Mouse (Mus musculus): Measurements from ENCODE around the gene Cdkn2aipnl.

Cdkn2aipnl gene

DNA sequence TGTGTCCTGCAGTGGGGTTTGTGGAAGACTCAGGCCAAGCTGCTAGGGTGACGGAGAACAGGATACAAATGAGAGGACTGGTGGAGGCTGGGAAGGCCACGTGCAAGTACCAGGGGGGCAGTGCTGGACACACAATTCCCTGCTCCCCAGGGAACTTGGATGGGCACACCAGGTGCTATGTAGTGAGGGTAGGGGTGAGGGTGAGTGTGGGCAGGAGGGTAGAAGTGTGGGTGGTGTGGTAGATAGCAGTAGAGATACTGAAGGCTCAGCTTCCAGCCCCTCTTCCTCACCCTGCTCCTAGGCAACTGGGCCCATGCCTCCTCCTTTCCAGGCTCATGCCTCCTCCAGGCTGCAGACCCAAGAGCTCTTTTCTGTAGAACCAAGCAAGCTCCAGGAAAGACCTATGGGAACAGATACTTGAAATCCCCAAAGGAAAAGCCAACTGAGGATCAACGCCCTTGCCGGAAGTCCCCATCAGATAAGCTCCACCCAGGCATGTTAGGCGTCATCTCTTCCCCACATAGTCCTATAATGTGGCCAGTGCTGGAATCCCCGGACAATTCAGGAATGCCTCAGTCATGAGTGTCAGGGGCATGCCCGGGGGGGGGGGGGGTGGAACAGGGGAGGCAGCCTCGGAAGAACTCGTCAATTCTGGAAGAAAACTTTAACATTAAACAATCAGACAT lies 18.2 kb upstream of the Cdkn2aipnl start:
- no peak for DNase-seq (ENCODE audit: low spot score)

DNA sequence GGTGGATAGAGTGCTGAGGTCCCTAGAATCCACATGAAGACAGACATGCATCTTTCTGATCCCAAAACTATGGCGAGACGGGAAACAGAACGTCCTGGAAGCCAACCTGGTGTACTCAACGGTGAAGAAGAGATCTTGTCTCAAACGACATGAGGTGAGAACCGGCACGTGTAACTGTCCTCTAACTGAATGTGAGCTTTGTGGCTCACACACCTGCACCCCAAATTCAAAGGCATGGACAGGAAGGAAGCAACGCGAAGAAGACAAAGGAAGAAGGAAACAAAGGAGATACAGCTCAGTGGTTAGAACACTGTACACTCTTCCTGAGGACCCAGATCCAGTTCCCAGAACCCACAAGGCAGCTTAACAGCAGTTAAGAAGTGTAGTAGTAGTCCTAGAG lies 17.5 kb upstream of the Cdkn2aipnl start:
- peak; percentile 25 for DNase-seq (ENCODE audit: low spot score)

DNA sequence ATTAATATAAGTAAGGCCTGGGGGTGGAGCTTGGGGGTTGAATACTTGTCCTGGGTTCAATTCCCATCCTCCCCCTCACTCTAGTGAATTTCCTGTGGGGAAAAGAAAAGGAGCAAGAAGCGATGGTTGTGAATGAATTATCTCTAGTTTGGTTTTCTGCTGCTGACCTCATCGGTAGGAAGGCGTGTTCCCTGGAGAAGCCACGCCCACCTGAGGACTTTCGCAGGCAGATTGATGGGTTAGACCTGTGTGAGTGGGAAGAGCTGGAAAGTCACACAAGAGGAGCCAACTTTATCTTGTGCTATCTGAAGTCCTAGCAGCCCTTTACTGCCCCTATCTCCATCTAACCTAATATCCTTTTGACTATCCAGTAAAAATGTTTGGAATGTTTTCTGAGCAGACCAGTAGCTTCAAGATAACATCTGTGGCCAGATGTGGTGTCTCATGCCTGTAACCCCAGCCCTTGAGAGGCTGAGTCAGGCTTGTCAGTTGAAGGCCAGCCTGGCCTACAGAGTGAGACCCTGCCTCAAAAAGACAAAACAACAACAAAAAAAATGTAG lies 15.5 kb upstream of the Cdkn2aipnl start:
- no peak for DNase-seq (ENCODE audit: low spot score)

DNA sequence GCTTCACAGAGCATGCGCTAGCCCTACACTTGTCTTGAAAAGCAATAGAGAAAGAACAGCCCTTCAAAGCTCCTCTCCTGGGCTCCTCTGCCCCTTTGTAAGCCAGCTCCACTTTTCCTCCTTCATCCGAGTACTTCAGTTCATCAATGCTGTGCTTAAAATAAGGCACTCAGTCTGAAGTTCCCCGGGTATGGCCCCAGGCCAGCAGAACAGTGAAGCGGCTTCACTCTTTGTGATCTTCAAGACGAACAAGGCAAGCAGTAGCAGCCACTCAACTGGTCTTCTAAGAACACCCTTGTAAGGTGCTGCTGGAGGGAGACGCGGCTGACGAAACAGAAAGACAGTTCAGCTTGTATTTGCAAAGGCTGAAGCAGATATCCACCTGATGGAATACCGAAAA lies 11.3 kb upstream of the Cdkn2aipnl start:
- DNase-seq (ENCODE audit: low spot score), result no peak

DNA sequence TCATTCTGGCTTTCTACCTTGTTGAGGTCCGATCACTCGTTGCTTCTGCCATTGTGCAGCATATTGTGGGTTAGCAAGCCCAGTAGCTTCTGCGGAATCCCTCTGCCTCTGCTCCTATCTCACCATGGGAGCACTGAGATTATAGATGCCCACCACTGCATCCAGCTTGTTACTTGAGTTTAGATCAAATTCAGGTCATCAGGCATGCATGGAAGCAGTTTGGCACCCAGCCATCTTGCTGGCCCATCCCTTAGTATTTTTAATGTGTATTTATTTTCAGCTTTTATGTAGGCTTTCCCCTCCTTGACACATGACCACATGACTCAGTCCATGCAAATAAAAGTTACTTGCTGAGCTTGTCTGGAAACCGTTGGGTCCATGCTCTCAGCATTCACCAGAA lies 9.7 kb upstream of the Cdkn2aipnl start:
- no peak for DNase-seq (ENCODE audit: low spot score)

DNA sequence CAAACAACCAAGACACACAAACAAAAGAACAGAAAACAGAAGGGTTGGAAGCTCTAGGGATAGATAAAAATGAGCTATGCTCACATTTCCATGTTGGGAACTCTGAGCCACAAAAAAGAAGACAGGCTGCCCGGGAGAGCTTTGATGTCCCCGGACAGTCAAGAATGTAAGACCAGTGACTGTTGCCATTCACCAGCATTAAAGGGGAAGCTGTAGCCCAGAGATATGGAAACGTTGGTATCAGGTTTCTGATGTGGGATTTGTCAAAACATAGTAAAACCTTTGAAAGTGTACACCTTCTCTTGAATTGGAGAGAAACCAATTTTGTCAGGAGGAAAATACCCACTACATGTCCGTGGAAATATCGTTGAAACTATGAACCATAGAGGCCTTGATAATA lies 8.0 kb upstream of the Cdkn2aipnl start:
- DNase-seq (ENCODE audit: low spot score), result no peak

DNA sequence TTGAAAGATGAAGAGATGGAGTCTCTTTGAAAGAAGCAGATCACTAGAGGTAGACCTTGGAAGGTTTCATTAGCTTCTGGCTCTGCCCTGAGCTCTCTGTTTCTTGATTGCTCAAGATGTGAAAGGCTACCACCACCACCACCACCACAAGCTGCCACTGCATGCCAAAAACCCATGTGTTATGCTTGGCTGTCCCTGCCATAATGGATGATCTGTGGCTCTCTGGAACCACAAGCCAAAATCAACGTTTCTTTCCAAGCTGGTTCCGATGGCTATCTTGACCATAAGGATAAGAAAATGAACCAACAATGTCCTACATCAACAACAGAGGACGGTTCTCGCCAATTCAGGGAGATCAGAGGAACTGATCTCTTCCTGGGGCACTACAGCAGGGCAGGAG lies 7.4 kb upstream of the Cdkn2aipnl start:
- no peak for DNase-seq (ENCODE audit: low spot score)

DNA sequence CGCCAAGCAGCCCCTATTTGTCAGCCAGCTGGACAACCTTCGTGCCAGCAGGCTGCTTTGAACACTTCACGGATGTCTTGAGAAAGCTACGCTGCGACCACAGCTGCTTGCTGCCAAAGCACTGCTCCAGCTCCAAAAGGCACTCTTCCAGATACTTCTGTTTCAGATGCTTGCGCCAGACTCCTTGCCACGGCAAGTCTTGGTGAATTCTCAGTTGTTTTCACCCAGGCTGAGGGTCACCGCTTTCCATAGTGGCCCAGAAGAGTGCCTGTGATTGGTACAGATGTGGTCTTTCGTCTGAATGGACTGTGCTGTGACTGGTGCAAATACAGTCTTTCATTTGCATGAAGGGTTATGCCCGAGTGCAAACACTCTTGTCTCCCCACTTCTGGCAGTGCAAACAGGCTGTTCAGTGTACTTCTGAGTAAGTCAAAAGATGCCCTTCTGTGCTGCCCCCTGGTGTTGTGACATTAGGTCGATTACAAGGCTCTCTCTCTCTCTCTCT lies 6.4 kb upstream of the Cdkn2aipnl start:
- DNase-seq (ENCODE audit: low spot score), result no peak

DNA sequence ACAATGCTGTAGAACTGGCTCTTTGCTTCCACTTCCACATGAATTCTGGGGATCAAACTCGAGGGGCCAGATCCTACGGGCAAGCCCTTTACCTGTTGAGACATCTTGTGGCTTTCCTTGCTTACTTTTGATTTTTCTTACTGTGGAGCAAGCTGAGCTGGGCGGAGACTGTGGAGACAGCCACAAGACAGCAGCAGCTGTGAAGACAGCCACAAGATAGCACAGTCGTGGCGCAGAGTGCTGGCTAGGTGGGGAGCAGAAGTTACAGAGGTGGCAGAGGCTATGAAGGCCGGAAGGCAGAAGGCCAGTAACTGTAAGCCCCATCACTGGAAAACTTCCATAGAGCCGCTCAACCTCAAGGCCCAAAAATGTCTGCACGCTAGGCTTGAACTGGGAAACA lies 5.7 kb upstream of the Cdkn2aipnl start:
- no peak for DNase-seq (ENCODE audit: low spot score)

DNA sequence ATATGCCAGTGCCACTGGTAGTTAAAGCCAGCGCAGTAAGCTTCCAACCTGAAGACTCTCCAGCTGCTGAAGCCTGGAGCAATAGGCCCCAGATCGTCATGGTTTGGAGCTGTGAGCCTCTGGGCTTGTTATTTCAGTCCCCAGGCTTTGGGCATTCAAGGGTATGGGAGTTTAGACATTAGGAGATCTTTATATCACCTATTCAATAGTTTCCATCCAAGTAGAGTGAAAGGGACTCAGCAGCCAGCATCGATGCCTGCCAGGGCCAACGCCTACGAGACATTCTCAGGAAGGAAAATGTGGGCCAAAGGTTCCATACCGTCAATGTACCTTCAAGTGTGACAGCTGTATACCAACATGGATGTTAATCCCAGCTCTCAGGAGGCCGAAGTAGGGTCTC lies 5.2 kb upstream of the Cdkn2aipnl start:
- DNase-seq (ENCODE audit: low spot score), result no peak

DNA sequence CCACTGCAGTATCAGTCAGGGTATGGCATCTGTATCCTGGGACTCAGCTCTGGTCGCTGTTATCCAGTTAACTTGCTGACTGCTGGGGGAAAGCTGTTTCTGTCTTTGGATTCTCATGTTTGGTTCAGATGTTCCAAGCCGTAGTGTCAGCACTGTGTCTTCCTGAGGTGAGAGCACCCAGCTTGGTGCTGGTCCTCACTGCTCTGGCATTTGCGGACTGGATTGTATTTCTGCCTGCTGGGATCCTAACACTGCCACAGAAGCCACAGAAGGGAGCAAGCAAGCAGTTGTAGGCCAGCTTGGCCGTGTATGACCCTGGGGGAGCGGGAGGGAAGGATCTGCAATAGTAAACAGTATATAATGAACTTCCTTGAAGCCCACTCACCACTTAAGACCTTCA lies 810 bp upstream of the Cdkn2aipnl start:
- no peak for DNase-seq (ENCODE audit: low spot score)

DNA sequence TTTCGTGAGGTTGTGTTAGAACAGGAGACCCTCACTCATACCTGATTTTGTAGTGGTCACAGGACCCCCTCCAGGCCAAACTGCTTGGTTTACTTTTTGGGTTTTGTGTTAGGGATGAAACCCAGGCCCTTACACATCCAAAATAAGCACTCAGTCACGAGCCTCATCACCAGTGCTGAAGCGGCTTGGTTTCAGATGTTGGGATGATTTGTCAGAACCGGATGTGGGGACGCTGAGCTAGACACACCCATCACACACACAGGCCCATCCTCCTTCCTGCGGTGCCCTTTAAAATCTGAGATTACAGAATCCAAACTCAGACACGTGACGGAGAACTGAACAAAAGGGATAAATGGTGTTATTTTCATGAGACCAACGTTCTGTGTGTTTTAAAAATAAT lies 1.4 kb downstream of the Cdkn2aipnl start:
- peak; percentile 80 for DNase-seq (ENCODE audit: low spot score)

DNA sequence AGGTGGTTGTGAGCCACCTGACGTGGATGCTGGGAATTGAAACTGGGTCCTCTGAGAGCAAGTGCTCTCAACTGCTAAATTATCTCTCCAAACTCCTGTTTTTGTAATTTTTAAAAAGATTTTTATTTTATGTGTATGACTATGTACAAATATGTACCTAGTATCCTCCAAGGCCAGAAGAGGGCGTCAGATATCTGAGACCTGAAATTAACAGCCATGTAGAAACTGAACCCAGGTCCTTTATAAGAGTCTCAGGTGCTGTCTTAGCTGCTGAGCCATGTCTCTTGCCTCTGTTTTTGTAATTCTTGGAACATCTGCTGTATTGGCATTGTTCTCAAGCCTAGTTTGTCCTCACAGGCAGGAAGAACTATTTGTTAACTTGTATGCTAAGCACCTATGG lies 2.0 kb downstream of the Cdkn2aipnl start:
- DNase-seq (ENCODE audit: low spot score), result no peak

DNA sequence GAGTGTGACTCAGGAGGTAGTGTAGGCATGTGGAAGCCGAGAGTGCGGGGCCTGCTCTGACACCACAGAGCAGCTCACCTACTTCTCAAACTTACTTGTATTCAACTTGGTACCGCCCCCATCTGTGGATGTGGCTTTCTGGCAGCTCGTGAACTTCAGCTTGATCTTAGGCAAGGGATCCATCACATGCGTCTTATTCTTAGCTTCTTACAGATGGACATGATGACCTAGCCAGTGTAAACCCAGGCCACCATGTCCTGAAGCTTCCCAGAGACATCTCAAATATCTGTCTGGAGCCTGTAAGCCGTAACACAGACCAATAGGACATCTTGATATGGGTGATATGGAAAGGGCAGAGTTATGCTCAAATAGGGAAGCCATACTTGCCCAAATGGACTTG lies 4.2 kb downstream of the Cdkn2aipnl start:
- DNase-seq (ENCODE audit: low spot score), result no peak

DNA sequence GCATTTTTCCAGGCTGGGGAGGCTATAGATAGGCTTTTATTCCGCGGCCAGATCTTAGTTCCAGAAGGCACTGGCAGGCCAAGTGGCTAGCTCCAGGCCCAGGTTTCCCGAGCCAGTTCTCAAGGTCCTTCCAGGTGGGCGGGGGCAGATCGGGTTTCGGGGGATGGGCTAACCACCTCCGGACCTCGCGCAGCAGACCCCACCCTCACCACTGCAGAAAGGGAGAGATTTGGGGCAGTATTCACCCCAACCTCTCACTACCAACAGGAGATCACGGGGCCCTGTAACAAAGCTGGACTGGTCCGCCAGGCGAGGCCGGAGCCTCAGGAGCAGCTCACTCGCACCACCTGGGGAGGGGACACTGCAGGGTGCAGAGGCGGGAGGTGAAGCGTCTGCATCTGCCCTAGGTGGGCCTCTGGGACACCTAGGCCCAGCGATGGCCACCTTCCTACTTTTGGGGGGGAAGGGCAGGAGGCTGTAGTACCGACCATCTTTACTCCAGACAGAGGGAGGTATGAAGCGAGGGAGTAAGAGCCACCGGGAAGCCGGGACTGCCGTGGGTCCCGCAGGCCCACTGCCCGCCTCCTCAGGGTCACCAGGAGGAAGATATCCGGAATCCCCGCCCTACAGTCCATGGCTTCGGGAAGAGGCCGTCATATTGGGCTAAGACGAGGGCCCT lies 32.3 kb downstream of the Cdkn2aipnl start:
- DNase-seq (ENCODE audit: low spot score), result no peak

DNA sequence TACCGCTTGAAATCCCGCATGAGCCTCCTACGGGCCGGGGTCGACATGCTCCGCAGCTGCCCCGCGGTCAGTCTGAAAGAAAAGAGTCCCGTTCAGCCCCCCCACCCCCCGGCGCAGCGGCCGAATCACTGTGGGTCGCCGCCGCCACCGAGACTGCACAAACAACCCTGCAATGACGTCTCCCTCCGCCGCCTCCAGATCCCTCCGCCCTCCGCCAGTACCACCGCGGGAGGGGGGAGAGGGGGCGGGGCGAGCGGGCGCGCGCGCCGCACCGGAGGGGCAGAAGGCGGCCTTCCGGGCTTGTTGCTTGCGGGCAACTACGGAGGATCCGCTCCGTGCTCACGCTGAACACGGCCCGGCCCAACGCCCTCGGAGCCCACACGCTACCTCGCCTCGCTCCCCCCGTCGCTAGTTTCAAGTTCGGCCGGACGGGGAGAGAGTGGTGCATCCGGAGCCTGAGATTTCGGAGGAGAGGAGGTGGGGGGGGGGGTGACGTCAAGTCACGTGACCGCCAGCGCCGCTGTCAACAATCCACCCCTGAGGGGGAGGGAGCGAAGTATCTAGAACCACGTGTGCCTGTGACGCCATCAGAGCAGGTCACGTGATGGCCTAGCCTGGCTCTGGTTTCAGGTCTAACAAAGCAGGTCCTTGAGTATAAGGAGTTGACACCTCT lies 33.0 kb downstream of the Cdkn2aipnl start, which contains the start of gene Ube2b:
Gene Ube2b (minus strand): TSS at position 473 of the 673 bp plus-strand sequence.
- DNase-seq (ENCODE audit: low spot score), result peak; percentile 97

DNA sequence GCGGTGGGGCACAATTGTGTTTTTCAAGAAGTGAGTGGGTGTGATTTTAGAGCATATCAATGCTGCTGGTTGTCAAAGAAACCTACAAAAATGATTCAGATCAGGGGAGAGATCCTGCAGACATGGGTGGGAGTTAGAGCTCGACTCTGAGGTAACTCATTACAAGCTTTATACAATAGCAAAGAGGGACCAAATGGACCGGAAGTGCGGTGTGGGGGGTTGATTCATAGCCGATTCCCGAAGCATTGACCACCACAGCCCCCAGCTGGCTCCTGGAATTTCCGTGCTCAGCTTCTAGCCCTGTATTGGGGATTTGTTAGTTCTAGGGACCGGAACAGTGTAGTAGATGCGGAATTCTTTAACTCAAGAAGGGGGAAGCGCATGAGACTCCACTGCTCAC lies 33.9 kb downstream of the Cdkn2aipnl start:
- DNase-seq (ENCODE audit: low spot score), result no peak

DNA sequence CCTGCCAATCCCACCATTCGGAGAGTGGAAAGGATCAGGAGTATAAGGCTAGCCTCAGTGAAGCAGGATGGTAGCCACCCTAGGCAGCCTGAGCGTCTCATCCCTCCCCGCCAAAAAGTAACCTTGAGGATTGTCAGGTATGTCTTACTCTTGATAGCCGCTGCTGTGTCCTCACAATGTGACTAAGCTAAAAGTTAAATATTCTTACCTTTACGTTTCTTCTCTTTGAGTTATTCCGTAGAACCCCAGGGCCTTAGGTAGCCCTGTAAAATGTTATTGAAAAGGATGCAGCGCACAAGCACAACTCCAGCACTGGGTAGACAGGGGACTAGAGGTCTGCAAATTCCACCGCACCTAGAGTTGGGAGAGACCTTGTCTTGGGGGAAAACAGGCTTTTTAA lies 34.4 kb downstream of the Cdkn2aipnl start:
- DNase-seq (ENCODE audit: low spot score), result no peak

DNA sequence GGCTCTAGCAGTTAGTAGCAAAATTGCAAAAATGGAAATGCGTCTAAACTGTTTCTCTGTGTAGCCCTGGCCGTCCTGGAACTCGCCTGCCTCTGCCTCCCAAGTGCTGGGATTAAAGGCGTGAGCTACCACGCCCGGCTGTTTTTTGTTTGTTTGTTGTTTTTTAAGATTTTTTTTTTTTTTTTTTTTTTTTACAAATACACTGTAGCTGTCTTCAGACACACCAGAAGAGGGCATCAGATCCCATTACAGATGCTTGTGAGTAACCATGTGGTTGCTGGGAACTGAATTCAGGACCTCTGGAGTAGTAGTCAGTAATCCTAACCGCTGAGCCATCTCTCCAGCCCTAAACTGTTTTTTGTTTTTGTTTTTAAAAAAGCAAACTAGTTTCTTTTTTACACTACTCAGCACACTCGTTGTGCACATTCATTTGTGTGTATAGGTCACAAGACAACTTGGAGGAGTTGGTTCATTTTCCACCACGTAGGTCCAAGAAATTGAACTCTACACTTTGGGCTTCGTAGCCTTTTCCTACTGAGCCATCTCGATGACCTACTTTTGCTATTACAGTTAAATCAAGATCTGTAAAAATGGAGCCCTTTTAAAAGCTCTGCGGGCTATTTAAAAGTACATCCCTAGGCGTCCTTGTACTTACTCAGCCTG lies 35.5 kb downstream of the Cdkn2aipnl start:
- DNase-seq (ENCODE audit: low spot score), result no peak

DNA sequence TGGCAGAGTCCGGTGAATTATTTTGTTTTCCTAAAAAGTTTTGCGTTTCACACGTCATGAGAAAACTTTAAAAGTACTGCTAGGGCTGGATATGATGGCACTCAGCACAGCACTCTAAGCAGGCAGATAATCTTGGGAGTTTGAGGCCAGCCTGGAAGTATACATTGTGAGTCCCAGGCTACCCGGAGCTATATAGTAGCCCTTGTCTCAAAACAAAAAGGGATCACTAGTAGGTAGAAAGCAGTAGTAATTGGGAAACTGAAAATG lies 36.0 kb downstream of the Cdkn2aipnl start:
- DNase-seq (ENCODE audit: low spot score), result no peak

DNA sequence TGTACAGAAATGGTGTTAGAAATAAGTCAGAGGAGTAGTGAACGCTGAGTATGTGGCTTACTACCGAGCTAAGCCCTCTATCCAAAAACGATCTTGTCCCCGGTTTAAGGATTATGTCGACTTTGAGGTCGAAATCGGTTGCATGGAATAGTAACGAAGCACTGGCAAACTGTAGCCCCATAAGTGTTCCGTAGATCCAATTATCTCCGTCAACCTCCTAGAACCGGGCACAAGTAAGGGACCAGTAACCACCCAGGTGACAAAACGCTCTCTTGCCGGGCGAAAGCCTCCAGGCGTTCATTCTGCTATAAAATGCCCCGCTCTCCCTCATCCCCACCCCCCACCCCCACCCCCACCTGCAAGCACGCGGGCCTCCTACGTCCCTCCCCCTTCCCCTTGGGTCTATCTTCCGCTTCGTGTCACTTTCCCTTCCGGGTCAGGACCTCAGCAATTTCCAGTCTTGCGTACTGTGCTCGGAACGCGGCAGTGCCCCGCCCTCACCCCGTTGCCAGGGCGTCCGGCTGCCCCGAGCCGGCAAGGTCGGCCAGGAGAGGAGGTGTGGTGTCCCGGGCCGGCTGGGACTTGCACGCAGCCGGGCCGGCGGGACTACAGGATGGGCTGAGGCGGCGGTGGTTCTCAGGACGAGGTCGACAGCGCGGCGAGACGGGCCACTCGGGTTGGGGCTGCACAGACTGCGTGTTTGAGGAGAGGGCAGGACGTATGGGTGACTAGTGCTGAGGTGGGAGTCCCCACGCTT lies 36.5 kb downstream of the Cdkn2aipnl start, which contains the start of gene Cdkl3:
Gene Cdkl3 (plus strand): TSS at position 450 of the 757 bp plus-strand sequence.
- DNase-seq (ENCODE audit: low spot score), result peak; percentile 94

DNA sequence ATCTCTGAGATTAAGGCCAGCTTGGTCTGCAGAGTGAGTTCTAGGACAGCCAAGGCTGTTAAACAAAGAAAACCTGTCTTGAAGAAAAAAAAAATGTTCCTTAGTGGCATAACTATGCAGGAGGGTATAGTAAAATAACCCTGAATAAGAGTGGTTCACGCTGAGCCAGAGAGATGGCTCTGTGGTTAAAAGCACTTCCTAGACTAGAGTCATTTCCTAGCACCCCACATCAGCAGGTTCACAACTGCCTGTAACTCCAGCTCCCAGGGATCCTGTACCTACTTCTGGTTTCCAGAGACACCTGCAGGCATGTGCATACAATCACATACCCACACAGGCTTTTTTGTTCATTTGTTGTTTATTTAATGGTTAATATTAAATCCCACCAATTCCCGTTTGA lies 38.1 kb downstream of the Cdkn2aipnl start:
- no peak for DNase-seq (ENCODE audit: low spot score)

All from T-cell, adult 2 months (primary cell).